In the genomic region with DNA sequence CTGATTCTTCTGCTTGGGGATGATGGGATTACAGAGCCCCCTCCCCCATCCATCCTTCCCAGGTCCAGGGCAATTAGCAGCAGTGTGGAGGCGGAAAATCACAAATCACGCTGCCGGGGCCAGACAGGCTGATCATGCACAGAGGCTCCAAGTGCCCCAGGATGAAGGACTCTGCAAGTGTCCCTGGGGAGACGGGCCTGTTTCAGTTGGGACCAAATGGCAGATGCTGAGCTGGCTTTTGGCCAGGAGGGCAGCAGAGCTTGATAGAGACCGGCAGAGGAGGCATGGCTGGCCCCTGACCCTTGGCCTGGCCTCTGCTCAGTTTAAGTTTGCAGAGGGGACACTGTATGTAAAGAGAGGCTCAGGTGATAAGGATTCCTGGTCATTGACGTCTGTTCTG, we compare ENCODE assay signal across 8 mouse cellular contexts. TPM values are rescaled to one million over a fixed set of nuclear protein-coding genes. Genes with fewer than 3 reads are reported as not detected.
A peak's percentile ranks its signal among the peaks of the same experiment; 100 is the strongest.
DNase-seq lines count a peak whose midpoint lies in the region; ATAC-seq and TF ChIP-seq lines count a peak whose summit lies in the region.
"Had no signal": no experiment of that assay in that cellular context is flagged by ENCODE, and none has a peak within 500 bp of the region (broad histone marks: within the 10 kb centered on the region; RNA-seq: fewer than 3 reads in every experiment).

No protein-coding gene starts in this region.

- H3K27me3 ChIP-seq in intestine, embryonic 15.5 days (replicated peaks): no peaks in the 10 kb centered on the region
- no peaks in the 10 kb centered on the region for H3K27me3 ChIP-seq in intestine, postnatal 0 days (replicated peaks; ENCODE audit: control insufficient read depth, insufficient read depth, low read length)
- H3K27me3 ChIP-seq in cerebellum, adult 2 months (ENCODE audit: control insufficient read depth, insufficient read depth, low read length): no peaks in the 10 kb centered on the region
- H3K27me3 ChIP-seq in embryonic facial prominence, embryonic 12.5 days: no peaks in the 10 kb centered on the region
- H3K27me3 ChIP-seq in liver, embryonic 15.5 days: no peaks in the 10 kb centered on the region
- no peaks in the 10 kb centered on the region for H3K27me3 ChIP-seq in kidney, adult 2 months (replicated peaks; ENCODE audit: control insufficient read depth, insufficient read depth, low read length)

- no peak overlapping the region for H3K4me2 ChIP-seq in intestine, embryonic 15.5 days (replicated peaks)
- H3K4me2 ChIP-seq in intestine, postnatal 0 days (replicated peaks; ENCODE audit: low read depth): no peak overlapping the region
- H3K4me2 ChIP-seq in embryonic facial prominence, embryonic 12.5 days (replicated peaks): no peak overlapping the region
- H3K4me2 ChIP-seq in liver, embryonic 15.5 days: no peak overlapping the region

- no peak for TF ChIP-seq CTCF in intestine, postnatal 0 days (IDR thresholded peaks at IDR 0.05; ENCODE audit: low read depth)
- TF ChIP-seq CTCF in cerebellum, adult 2 months (IDR thresholded peaks at IDR 0.05; ENCODE audit: borderline replicate concordance, insufficient read depth, low read depth, low read length): no peak
- TF ChIP-seq CTCF in kidney, adult 2 months (conservative IDR thresholded peaks at IDR 0.05; ENCODE audit: insufficient read depth, insufficient read length, low read depth, low read length): no peak

- 28% methylated on average over 6 of the region's 6 CpGs for WGBS in intestine, embryonic 15.5 days
- 29% methylated on average over 6 of the region's 6 CpGs for WGBS in intestine, postnatal 0 days
- 41% methylated on average over 6 of the region's 6 CpGs for WGBS in cerebellum, adult 2 months
- WGBS in embryonic facial prominence, embryonic 12.5 days: 25% methylated on average over 6 of the region's 6 CpGs
- WGBS in liver, embryonic 15.5 days (ENCODE audit: insufficient replicate concordance): 53% methylated on average over 6 of the region's 6 CpGs
- WGBS in kidney, adult 2 months: 72% methylated on average over 6 of the region's 6 CpGs

- ATAC-seq in intestine, embryonic 15.5 days: no peak
- ATAC-seq in intestine, postnatal 0 days: no peak
- ATAC-seq in embryonic facial prominence, embryonic 12.5 days (ENCODE audit: insufficient number of reproducible peaks, insufficient read depth, low FRiP score, low TSS enrichment): no peak
- ATAC-seq in liver, embryonic 15.5 days (ENCODE audit: insufficient read depth): peak; percentile 63
- ATAC-seq: activated CD4-positive, CD25-positive, alpha-beta regulatory T cell, adult 4 months had no signal

- no peak for TF ChIP-seq POLR2A in cerebellum, adult 2 months (IDR thresholded peaks at IDR 0.05; ENCODE audit: borderline replicate concordance, insufficient read depth, low read length)
- no peak for TF ChIP-seq POLR2A in kidney, adult 2 months (IDR thresholded peaks at IDR 0.05; ENCODE audit: low read depth, low read length)

- DNase-seq in cerebellum, adult 2 months: peak; percentile 46 to 51
- DNase-seq in frontal cortex, adult 2 months (ENCODE audit: extremely low spot score in 1 of 2, low spot score in 1 of 2): no peak
- DNase-seq in kidney, adult 2 months: no peak

- peak overlapping the region; percentile 83 for H3K27ac ChIP-seq in intestine, embryonic 15.5 days
- no peak overlapping the region for H3K27ac ChIP-seq in intestine, postnatal 0 days (ENCODE audit: low read depth, low read length)
- H3K27ac ChIP-seq in cerebellum, adult 2 months (ENCODE audit: insufficient read depth, low read length): peak overlapping the region; percentile 83
- peak overlapping the region; percentile 89 for H3K27ac ChIP-seq in embryonic facial prominence, embryonic 12.5 days
- peak overlapping the region; percentile 74 for H3K27ac ChIP-seq in liver, embryonic 15.5 days (replicated peaks)
- H3K27ac ChIP-seq in kidney, adult 2 months (ENCODE audit: insufficient read depth, low read depth, low read length): no peak overlapping the region

- no peak overlapping the region for H3K4me3 ChIP-seq in intestine, embryonic 15.5 days (replicated peaks)
- H3K4me3 ChIP-seq in intestine, postnatal 0 days (ENCODE audit: low read depth, low read length): no peak overlapping the region
- no peak overlapping the region for H3K4me3 ChIP-seq in cerebellum, adult 2 months (replicated peaks; ENCODE audit: insufficient read depth, low read depth, low read length)
- H3K4me3 ChIP-seq in embryonic facial prominence, embryonic 12.5 days: no peak overlapping the region
- H3K4me3 ChIP-seq in liver, embryonic 15.5 days (replicated peaks): no peak overlapping the region
- H3K4me3 ChIP-seq in kidney, adult 2 months (ENCODE audit: insufficient read depth, low read depth, low read length): no peak overlapping the region

- H3K4me1 ChIP-seq in intestine, embryonic 15.5 days (replicated peaks): peaks cover 70% of the 10 kb centered on the region
- peaks cover 19% of the 10 kb centered on the region for H3K4me1 ChIP-seq in intestine, postnatal 0 days (replicated peaks; ENCODE audit: control insufficient read depth, insufficient read depth, low read length)
- H3K4me1 ChIP-seq in cerebellum, adult 2 months (ENCODE audit: control insufficient read depth, insufficient read depth, low read length): peaks cover 55% of the 10 kb centered on the region
- peaks cover 63% of the 10 kb centered on the region for H3K4me1 ChIP-seq in embryonic facial prominence, embryonic 12.5 days
- peaks cover 44% of the 10 kb centered on the region for H3K4me1 ChIP-seq in liver, embryonic 15.5 days (replicated peaks)
- no peaks in the 10 kb centered on the region for H3K4me1 ChIP-seq in kidney, adult 2 months (ENCODE audit: control insufficient read depth, insufficient read depth, low read length)

- no peak overlapping the region for H3K9ac ChIP-seq in intestine, embryonic 15.5 days
- H3K9ac ChIP-seq in intestine, postnatal 0 days (ENCODE audit: low read depth, low read length): no peak overlapping the region
- no peak overlapping the region for H3K9ac ChIP-seq in embryonic facial prominence, embryonic 12.5 days
- no peak overlapping the region for H3K9ac ChIP-seq in liver, embryonic 15.5 days

- H3K36me3 ChIP-seq in intestine, embryonic 15.5 days: no peaks in the 10 kb centered on the region
- no peaks in the 10 kb centered on the region for H3K36me3 ChIP-seq in intestine, postnatal 0 days (ENCODE audit: control insufficient read depth, insufficient read depth)
- no peaks in the 10 kb centered on the region for H3K36me3 ChIP-seq in embryonic facial prominence, embryonic 12.5 days
- H3K36me3 ChIP-seq in liver, embryonic 15.5 days (replicated peaks): no peaks in the 10 kb centered on the region
- no peaks in the 10 kb centered on the region for H3K36me3 ChIP-seq in kidney, adult 2 months (ENCODE audit: control insufficient read depth, insufficient read depth, low read length)

- no peaks in the 10 kb centered on the region for H3K9me3 ChIP-seq in intestine, embryonic 15.5 days
- H3K9me3 ChIP-seq in intestine, postnatal 0 days (ENCODE audit: control insufficient read depth): no peaks in the 10 kb centered on the region
- no peaks in the 10 kb centered on the region for H3K9me3 ChIP-seq in embryonic facial prominence, embryonic 12.5 days
- H3K9me3 ChIP-seq in liver, embryonic 15.5 days (replicated peaks): no peaks in the 10 kb centered on the region

RNA-seq across cellular contexts. Expression of a gene that starts 30.7 kb away (rescaled TPM):
- 44.9 and 57.4 TPM in 2 replicates for polyA plus RNA-seq in intestine, embryonic 15.5 days (2015; fragmentation: Nextera tagmentation; extraction: Ambion mirVana)
- 26.7 and 33.0 TPM in 2 replicates for polyA plus RNA-seq in intestine, postnatal 0 days (2015; fragmentation: Nextera tagmentation; extraction: Ambion mirVana)
- 81.9 and 87.2 TPM in 2 replicates for polyA plus RNA-seq in cerebellum, adult 2 months (2012; rRNA removed)
- polyA plus RNA-seq in embryonic facial prominence, embryonic 12.5 days (2016; fragmentation: Nextera tagmentation; extraction: Ambion mirVana): 19.8 and 32.6 TPM in 2 replicates
- 9.8 and 11.9 TPM in 2 replicates for polyA plus RNA-seq in liver, embryonic 15.5 days (2015; fragmentation: Nextera tagmentation; extraction: Ambion mirVana)
- polyA plus RNA-seq in frontal cortex, adult 2 months (2012; rRNA removed): 81.6 and 81.9 TPM in 2 replicates
- polyA plus RNA-seq in kidney, adult 2 months (2012; rRNA removed): 10.3 and 11.0 TPM in 2 replicates

Comparison
In these comparisons a context has a peak if more than half of its experiments do, and no peak if none do; other contexts are left out.
1. H3K27ac ChIP-seq: peak in intestine, embryonic 15.5 days (single experiment), cerebellum, adult 2 months (single experiment), embryonic facial prominence, embryonic 12.5 days (single experiment) and liver, embryonic 15.5 days (single experiment); none in intestine, postnatal 0 days (single experiment) and kidney, adult 2 months (single experiment).
2. DNase-seq: peak in cerebellum, adult 2 months (2 of 2); none in frontal cortex, adult 2 months (0 of 2) and kidney, adult 2 months (single experiment).